Mouse (Mus musculus) inflammation-experienced regulatory T-cells, adult 6 months (primary cell): Measurements from ENCODE around the gene Myo3b. TPM values are rescaled to one million over a fixed set of nuclear protein-coding genes. Genes with fewer than 3 reads are reported as not detected.
A peak's percentile ranks its signal among the peaks of the same experiment; 100 is the strongest.

Source experiments
- ATAC-seq: one replicate; pipeline ENCODE4 v1.8.0; 2017
- polyA plus RNA-seq, 3 experiments: library from polyadenylated mRNA; unstranded; fragments of 100-300 nt; shearing (Covaris generic); gene quantifications; one replicate each; pipeline ENCODE4 v1.2.1; 2017

Gene Myo3b
- polyA plus RNA-seq, 3 experiments from 2014 or later, result 7.0 to 13.4 (median 13.0) TPM

GRCm38 (mm10) chr2:70379341-70379740 is 340.4 kb downstream of the Myo3b start:
- no peak for ATAC-seq

DNA sequence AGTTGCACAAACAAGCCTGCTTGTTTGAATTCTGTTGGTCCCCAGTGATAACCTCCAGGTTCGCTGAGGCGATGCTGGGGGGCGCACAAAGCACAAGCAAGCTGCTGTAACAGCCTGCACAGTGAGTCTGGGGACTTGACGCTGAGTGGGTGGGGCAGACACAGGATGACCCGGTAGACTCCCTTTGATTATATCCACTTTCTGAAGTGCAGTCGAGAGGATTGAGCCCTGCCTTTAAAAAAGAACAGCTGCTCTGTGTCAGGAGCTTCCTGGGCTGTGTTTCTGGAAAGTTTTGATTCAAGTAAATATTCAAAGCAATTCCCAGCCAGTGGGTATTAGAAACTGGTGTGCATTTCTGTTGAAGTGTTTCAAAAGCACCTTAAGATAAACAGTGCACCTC is 341.0 kb downstream of the Myo3b start:
- no peak for ATAC-seq

DNA sequence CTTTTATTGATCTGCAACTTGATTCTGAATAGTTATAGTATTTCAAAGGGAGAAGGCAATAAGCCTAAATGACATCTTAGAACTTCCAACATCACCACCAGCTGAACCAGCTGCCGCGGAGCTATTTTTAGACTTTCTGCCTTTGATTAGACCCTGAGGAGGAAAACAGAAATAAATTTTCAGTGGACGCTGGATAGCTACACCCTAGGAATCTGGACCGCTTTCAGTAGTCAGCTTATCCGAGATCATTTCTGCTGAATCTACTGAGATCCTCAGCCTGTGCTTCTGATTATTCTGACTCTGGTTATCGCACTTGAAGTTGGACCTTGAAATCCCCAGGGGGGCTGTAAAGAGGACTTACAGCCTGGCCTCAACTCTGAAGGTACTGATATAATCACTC is 349.7 kb downstream of the Myo3b start:
- no peak for ATAC-seq

DNA sequence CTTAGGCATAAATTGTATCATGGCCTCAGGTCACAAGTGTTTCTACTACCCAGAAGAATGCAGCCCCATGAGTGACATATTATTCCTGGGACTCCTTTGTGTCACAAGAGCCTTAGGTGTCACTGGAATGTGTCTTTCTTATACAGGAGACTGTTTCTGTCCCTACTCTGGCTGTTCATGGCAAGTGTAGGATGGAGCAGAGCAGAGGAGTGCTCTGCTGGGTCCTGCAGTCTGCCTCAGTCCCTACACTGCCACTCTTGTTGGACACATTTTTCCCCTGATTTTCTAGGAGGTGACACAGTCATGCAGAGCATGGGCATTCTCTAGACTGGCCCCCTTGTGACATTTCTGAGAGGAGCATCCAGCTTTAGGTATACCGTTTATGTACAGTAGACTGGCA is 350.2 kb downstream of the Myo3b start:
- ATAC-seq, result no peak

DNA sequence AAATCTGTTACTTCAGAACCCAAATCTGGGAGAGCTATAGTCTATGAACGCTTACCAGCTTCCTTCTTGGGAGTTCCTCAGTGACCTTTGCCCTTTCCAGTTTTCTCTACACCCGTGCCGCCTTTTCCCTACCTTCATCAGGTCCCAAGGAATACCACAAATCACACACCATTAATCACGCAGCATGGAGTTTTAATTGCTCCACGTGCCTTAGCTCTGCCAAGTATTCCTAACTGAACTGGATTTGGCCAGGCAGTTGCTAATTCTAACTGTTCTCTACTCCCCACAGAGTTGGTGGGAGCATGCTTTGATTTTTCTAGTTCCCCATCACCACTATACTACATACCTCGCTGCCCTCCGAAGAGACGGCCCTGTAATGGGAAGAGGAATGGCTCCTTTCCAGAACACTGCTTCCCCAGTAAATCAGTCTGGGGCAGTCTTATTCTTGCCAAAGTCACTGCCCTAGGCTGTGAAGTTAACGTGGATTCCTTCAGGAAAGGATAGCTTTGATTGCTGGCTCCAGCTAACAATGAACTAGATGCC is 358.9 kb downstream of the Myo3b start:
- ATAC-seq, result no peak

DNA sequence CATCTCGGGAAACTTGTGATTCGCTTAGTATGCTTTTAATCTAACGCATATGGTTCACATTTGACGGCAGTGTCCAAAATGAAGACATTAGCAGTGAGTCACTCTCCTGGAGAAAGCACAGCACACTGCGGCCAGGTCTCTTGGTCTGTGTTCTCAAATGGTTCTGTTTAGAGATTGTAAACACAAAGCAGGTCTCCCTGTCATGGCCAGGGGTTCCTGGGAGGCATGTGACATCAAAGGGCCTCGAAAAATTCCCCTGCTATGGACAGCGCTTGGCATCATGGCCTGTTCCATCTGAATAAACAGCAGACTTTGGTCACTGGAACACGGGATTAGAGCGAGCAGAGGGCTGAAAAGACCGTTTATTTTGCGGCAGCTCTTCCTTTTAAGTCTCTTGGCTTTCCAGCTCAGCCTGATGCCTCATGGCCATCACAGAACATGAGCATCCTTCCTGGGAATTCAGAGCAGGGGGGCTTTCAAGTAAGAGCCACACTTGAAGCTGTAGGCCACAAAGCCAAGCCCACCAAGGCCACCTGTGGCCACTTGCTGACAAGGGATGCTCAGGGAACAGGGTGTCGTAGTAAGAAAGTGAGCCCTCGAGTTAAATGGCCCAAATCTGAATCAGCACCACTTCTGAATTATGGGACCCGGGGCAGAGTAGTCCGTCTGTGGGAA is 360.7 kb downstream of the Myo3b start:
- no peak for ATAC-seq

DNA sequence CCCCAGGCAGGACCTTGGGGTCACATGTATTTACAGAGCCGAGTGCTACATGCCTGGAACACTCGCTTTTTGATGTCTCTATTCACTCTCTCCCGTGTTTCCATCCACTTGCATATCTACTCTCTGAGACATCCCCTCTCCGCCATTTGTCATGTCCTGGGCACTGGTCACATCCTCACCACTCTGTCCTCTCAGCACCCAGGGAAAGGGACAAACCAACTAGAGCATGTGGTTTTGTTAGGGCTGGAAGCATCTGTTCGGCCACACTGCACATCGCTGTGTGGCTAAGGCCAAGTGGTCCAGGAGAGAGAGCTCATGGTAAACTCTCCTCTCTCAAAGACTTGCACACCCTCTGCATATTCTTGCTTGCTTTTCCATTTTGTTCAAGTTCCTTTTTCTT is 361.4 kb downstream of the Myo3b start:
- no peak for ATAC-seq

DNA sequence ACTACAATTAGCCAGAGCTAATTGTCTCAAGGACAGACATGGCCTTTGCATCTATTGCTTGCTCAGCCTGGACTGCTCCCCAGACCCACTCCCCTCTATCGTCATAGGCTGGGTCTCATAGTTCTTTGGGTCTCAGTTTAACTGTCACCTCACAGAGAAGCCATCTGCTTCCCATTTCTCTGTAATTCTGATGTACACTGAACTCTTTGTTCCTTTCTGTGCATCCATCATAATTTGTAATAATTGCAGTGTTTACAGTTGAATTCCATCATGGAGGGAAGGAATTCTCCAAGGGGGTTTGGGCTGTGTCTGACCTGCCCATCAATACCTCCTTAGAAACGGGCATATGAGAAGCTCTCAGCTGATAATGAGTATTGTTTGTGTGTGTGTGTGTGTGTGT is 365.4 kb downstream of the Myo3b start:
- no peak for ATAC-seq

GRCm38 (mm10) chr2:70406846-70407245 is 367.9 kb downstream of the Myo3b start:
- no peak for ATAC-seq

DNA sequence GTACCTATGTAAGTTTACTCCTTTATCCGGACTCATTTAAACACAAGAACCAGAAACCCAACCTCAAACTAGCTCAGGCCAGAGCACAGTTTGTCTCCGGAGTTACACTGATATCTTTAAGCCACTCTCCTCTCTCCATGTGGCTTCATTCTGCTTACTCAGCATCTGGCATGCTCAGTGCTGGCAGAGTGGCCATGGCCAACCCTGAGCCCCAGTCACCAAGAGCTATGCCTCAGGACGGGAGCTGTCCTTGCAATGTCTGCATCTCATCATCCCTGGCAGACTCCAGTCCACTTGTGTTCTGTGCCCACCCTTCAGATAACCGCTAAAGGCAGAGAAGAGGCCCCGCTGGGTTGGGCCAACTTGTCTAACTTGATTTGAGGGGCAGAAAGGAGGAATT is 368.8 kb downstream of the Myo3b start:
- no peak for ATAC-seq

DNA sequence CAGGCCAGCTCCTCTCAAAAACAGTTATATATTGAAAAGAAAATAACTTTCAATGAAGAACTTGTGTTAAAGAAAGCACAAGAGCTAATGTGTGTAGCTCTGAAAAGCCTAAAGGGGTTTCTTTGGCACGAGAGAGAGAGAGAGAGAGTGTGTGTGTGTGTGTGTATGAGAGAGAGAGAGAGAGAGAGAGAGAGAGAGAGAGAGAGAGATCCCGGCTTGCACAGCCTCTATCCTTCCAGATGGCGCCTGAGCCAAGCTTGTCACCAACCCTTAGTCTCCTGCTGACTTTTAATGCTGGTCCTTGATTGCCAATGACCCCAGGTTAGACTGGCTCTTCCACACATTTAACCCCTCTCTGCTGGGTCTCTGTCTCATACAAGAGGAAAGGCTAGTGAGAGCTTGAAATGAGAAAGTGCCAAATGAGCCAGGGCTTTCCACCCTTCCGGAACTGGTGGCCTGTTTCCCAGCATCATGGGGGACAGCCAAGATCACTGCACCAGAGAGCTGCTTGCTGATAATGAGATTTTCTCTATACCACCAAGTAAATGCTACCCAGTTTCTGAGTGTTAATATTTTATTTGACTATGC is 371.5 kb downstream of the Myo3b start:
- ATAC-seq, result no peak

- ATAC-seq, result no peak
Observed at GRCm38 (mm10) chr2:70412315-70412714, 373.4 kb downstream of the Myo3b start.

DNA sequence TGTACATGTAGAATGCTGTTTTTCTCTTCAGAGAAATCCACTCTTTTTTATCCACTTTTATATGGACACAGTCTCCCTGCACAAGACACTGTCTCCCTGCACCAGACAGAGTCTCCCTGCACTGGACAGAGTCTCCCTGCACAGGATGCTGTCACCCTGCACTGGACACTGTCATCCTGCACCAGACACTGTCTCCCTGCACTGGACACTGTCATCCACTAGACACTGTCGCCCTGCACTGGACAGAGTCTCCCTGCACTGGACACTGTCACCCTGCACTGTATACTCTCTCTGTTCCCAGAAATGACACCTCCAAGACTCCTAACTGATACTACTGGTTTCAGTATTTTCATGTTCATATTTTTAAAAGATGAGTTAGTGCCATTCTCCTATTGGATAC is 375.5 kb downstream of the Myo3b start:
- ATAC-seq, result no peak

- no peak for ATAC-seq
Observed at GRCm38 (mm10) chr2:70415521-70415920, 376.6 kb downstream of the Myo3b start.

DNA sequence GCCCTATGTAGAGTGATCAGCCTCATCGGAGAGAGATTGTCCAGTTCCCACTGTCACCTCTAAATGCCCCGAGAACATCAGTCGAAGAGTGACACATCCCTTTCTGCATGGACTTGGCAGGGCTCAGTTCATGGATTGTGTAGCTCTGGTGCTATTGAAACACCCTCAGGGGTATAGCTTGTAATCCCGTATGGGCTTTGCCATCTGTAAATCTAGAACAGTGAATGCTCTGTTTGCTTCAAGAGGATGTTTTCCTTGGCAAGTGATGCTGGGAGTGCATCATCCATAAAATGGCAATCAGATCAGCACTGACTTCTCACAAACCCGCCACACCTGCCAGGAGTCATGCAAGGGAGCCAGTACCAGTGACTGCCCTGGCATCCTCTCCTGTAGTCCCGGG is 380.4 kb downstream of the Myo3b start:
- ATAC-seq, result no peak

- ATAC-seq, result no peak
Observed at GRCm38 (mm10) chr2:70421144-70421874, 382.4 kb downstream of the Myo3b start.

DNA sequence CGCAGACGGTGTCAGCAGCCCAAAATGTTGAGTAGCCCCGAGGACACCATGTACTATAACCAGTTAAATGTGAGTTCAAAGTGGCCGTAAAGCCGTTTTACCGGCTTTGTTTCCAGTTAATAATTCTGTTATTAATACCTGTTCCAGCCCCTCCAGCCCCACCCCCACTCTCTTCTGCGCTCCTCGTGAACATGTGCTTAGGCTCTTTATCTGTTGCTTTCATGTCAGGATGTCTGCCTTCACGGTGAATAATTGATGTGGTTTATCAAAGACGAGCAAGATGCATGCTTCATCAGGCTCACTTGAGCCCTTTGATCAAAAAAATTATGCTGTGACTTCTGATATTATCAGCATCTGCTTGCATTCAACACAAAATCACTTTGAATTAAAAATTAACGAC is 386.7 kb downstream of the Myo3b start:
- ATAC-seq, result peak; percentile 100

DNA sequence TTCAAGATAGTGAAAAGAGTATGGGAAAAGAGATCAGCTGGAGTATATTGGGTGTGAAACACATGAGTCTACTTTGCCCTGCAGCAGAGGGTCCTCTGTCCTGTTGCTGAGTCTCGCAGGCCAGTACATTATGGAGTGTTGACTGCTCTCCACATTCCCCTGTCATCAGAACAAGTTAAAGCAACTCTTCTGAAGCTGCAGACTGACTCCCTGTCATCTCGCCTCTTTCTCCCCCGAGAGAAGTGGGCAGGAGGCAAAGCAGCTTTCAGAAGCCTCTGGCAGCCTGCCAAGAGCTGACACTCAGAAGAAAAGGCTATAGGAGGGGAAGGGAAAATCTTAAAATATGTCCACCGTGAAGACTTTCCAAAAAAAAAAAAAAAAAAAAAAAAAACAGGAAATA is 404.1 kb downstream of the Myo3b start:
- no peak for ATAC-seq

GRCm38 (mm10) chr2:70444141-70444540 is 405.2 kb downstream of the Myo3b start:
- ATAC-seq, result no peak

DNA sequence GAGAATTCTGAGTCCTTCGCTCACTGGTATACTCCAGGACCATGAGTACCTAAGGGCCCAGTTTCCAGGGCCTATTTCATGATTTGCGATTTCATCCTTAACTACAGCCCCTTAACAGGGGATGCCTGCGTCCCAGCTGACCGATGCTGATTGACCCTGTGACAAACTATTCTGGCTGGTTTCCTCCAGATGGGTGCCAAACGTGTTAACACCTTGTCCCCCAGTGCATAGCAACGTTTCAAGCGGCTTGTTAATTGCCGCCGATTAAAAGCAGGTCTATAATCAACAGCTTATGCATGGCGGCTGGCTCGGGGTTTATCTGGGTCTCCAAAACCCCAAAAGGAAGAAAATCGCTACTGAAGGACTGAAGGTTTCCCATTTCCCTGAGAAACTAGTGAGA is 417.3 kb downstream of the Myo3b start:
- no peak for ATAC-seq

DNA sequence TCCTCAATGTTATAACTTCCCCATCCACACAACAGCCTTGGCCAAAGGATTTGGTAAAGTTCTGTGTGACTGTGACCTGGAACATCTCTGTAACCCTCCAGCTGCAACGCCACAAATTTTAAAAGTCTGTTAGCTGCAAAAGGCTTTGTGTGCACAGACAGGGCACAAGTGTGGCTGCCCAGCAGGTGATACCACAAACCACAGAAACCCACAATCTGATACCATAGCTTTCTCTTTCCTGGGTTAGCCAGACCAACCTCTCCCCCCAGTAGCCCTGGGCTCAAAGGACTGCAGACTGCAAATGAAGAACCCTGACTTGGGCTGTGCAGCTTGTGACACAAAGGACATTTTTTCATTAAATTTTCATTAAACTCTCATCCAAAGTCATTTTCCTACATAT is 424.7 kb downstream of the Myo3b start:
- no peak for ATAC-seq

DNA sequence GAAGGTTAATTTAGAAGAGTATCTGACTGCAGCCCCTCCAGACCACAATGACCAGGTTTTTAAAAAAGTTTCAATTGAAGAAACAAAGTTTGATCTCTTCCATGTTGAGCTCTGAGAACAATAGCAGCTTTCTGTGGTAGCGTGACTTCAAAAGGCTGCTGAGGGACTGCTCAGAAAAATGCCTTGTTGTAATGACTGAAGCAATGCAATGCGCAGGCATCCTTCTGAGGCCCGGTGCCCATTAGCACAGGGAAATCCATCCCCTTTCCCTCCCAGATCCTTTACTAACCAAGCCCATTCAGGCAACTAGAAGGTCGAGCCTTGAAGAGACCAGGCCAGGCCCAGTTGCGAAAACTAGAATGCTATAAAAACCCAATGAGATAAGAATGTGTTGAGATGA is 432.2 kb downstream of the Myo3b start:
- ATAC-seq, result no peak

GRCm38 (mm10) chr2:70471861-70472620 is 433.1 kb downstream of the Myo3b start:
- ATAC-seq, result no peak
